Mouse (Mus musculus) megakaryocyte, adult 5-6 weeks (primary cell): ENCODE data around the gene Cyb5rl. TPM values are rescaled to one million over a fixed set of nuclear protein-coding genes. Genes with fewer than 3 reads are reported as not detected.

ENCODE experiments used
- total RNA-seq, 2 experiments: library from RNA; stranded (forward) in 1 of 2; stranded (reverse) in 1 of 2; fragments of 153-499, 151-499 nt in 1 of 2; fragments of 221-1000, 200-1000 nt in 1 of 2; gene quantifications; 2 replicates each; pipeline versions ENCODE4 v1.2.3 to v1.2.4; 2015 to 2017

Gene Cyb5rl
- total RNA-seq, 2 experiments from 2014 or later, result 1.7 to 5.5 TPM

Other genes starting within 250 kb of the Cyb5rl start
- gene Ssbp3, start 156.3 kb upstream of the Cyb5rl start, total RNA-seq (2015), result 26.2 and 27.6 TPM in 2 replicates
- gene Ssbp3, start 156.3 kb upstream of the Cyb5rl start, total RNA-seq (2017), result 21.6 and 23.9 TPM in 2 replicates
- 45.3 and 53.6 TPM in 2 replicates for gene Mrpl37, start 120 bp upstream of the Cyb5rl start, total RNA-seq (2015)
- 29.6 and 40.2 TPM in 2 replicates for gene Mrpl37, start 120 bp upstream of the Cyb5rl start, total RNA-seq (2017)
- gene Cdcp2, start 29.9 kb downstream of the Cyb5rl start, total RNA-seq (2015), result not detected in 2 replicates
- not detected in 2 replicates for gene Cdcp2, start 29.9 kb downstream of the Cyb5rl start, total RNA-seq (2017)
- gene Tmem59, start 111.4 kb downstream of the Cyb5rl start, total RNA-seq (2015), result 288 and 354 TPM in 2 replicates
- gene Tmem59, start 111.4 kb downstream of the Cyb5rl start, total RNA-seq (2017), result 165 and 181 TPM in 2 replicates
- 26.5 and 30.8 TPM in 2 replicates for gene Tceanc2, start 112.1 kb downstream of the Cyb5rl start, total RNA-seq (2015)
- gene Tceanc2, start 112.1 kb downstream of the Cyb5rl start, total RNA-seq (2017), result 33.3 and 36.7 TPM in 2 replicates
- not detected in 2 replicates for gene Ldlrad1, start 142.2 kb downstream of the Cyb5rl start, total RNA-seq (2015)
- not detected in 2 replicates for gene Ldlrad1, start 142.2 kb downstream of the Cyb5rl start, total RNA-seq (2017)
- 11.0 and 14.4 TPM in 2 replicates for gene Lrrc42, start 186.5 kb downstream of the Cyb5rl start, total RNA-seq (2015)
- gene Lrrc42, start 186.5 kb downstream of the Cyb5rl start, total RNA-seq (2017), result 3.2 and 16.3 TPM in 2 replicates
- gene Hspb11, start 186.6 kb downstream of the Cyb5rl start, total RNA-seq (2015), result 17.1 and 23.3 TPM in 2 replicates
- gene Hspb11, start 186.6 kb downstream of the Cyb5rl start, total RNA-seq (2017), result 8.6 and 15.3 TPM in 2 replicates
- gene Dio1, start 240.2 kb downstream of the Cyb5rl start, total RNA-seq (2015), result not detected in 2 replicates
- not detected in 2 replicates for gene Dio1, start 240.2 kb downstream of the Cyb5rl start, total RNA-seq (2017)
- gene Yipf1, start 247.4 kb downstream of the Cyb5rl start, total RNA-seq (2015), result 73.0 and 82.7 TPM in 2 replicates
- 59.2 and 61.3 TPM in 2 replicates for gene Yipf1, start 247.4 kb downstream of the Cyb5rl start, total RNA-seq (2017)